Mouse (Mus musculus): ENCODE data around the gene Lhfpl2.

The Lhfpl2 gene

DNA sequence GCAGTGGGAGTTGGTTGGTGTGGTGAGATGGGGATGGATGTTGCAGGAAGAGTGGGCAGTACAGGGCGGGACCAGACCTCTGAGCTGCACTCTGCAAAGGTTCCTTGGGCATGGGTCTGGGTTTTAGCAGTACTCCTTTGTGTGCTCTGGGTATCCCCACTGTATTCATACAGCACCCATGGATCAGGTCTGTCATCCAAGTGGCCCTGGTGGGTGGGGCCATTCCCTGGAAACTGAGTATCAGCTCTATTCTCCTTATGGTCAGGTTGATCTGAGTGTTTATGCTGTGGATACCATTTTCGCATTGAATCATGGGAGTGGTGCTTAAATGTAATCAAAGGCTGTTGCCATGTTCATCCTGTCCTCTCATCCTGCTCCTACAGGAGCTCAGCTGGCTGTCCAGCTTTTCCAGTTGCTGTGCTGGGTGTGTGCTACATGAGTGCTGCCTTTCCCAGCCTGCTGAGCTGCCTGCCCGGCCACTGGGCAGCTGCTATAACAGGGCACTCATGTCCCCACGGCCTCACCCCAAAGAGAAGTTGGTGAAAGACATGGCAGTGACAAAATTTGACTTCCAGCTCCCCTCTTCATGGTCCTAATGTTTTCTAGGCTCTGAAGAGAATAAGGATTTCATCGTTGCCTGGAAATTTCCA lies 9.2 kb downstream of the Lhfpl2 start:
- DNase-seq = no peak

DNA sequence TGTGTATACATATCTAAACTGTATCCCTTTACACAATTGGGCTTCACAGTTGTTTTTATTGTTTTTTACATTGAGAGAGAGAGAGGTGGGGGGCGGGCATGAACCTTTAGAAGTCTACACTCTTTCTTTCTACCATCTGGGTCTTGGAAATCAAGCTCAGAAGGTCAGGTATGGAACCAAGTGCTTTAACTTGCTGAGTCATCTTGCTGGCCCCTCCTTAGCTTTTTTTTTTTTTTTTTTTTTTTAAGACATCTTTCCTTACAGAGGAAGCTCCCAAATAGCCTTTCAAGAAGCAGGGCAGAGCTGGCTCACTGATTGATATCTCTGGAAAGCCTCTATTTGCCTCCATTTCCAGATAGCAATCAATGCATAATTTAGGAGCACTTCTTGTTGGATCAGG lies 10.7 kb downstream of the Lhfpl2 start:
- DNase-seq = no peak

DNA sequence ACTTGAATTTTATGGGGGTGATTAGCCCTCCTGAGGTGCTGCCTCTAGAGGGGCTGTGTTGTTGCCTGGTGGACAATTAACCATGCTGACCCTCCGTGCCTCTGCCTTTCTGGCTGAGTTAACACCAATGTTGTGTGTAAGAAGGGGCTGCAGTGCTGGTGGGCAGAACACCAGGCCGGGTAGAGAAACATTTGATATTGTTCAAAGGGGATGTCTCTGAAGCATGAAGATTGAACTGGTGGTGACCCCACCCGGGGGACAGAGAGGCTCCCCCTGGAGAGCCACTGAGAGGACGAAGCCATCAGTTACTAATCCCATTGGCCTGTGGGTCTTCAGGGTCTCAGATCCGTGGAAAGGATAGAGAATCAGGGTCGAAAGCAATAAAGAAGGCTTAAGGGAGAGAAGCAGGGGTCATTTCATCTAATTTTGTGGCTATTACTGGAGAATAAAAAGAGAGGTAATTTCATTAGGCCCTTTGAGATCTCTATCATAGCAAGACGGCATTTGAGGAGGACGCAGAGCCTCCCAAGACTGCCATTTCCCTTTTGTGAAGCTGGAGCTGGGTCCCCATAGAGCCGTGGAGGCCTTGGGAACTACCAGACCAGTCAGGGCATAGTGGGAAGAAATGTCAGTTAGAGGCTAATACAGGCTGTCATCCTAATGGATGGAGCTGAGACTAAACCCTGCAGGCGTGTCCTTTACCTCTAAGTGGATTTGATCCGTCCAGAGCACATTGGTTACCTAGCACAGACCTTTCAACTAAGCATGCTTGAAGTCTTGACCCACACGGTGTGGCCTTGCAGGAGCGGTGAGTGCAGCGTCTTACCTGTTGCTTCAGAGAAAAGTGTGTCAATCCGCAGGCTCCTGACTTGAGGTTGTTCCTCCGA lies 12.1 kb downstream of the Lhfpl2 start:
- DNase-seq = no peak

GRCm38 (mm10) chr13:94070308-94070619 lies 12.7 kb downstream of the Lhfpl2 start:
- DNase-seq = no peak

GRCm38 (mm10) chr13:94070927-94071326 lies 13.3 kb downstream of the Lhfpl2 start:
- no peak for DNase-seq

DNA sequence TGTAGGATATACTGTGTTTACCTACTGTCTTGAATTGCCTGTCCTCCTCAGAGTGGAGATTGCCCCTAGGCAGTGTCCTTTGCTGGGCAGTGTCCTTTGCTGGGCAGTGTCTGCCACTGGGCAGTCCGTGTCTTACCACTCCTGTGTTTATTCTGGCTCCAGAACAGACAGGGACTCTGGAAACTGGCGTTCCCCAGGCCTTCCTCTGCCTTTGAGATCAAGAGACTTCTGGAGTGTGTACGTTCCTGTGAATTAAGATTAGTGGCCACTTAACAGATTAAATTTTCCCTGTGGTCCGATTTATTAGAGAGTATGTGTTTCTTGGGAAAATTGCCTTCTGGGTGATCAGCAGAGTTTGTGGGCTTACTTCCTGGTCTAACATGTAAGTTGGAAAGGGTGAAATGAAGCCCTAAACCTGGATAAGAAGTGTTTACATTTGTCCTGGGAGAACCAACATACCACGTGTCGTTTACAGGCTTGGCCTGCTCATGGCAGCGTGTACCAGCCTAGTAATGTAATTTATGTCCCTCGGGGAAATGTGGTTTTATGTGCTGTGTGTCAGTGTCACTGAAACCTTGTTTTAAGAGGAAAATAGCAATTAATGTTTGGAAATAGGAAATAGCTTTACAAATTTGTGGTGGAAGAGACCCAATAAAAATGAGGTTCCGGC lies 15.6 kb downstream of the Lhfpl2 start:
- no peak for DNase-seq

- DNase-seq = no peak
Observed at GRCm38 (mm10) chr13:94073716-94074115, 16.1 kb downstream of the Lhfpl2 start.

GRCm38 (mm10) chr13:94075181-94075580 lies 17.6 kb downstream of the Lhfpl2 start:
- DNase-seq = no peak

GRCm38 (mm10) chr13:94077136-94078018 lies 19.8 kb downstream of the Lhfpl2 start:
- DNase-seq = no peak

DNA sequence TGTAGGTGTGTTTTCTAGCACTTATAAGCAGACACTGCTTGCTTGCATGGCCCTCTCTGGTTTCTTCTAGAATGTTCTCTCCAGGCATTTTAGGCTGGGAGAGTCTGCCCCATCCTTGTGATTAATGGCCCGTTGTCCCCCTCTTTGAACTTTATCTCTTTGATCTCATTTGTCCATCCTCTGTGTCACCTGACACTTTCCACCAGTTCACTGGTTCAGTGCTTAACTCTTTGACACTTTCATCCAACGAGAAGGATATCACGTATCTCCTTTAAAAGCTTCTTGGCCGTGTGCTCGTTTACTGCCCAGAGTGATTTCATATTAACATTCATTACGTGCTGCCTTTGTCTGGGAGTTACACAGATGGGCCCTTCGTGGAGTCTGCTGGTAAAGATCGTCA lies 25.6 kb downstream of the Lhfpl2 start:
- no peak for DNase-seq

DNA sequence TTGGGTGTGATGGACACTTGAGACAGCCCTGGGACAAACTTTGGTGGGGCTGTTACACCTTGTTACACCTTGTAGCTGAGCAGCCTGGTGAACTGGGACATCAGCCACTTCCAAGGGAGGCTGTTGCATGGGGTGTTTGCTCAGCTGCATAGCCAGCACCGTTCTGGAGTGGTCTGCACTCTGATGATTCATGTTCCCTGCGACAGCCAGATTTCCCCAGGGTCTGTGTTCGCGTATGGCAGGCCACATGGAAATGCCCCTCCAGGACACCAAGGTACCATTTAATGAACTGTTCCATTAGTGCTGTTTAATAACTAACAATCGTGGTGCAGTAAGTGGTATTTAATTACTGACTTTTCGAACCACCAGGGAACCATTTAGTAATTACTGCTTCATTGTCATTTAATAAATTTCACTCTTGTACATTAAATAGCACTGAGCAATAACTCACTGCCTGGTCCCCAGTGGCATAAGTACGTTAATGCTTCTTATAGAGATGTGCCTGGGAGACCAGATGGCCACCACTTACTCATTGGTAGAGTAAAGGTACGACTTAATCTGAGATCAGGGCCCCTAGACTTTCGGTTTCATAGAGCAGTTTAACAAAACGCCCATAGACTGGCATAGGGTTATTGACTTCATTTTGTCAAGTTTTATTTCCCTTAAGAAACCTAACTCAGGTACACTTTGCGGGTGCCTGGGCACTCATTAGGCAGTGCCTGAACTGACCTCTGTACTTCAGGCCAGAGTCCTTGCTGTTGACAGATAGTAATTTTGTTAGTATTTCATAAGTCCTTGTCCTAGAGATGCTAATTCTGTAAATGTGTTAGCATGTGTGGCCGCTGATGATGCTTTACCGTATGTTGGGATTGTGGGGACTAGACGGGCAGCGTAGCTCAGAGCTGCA lies 26.9 kb downstream of the Lhfpl2 start:
- peak in 1 of 2 experiments; percentile 25 for DNase-seq

- no peak for DNase-seq
Observed at GRCm38 (mm10) chr13:94086090-94086808, 28.7 kb downstream of the Lhfpl2 start.

GRCm38 (mm10) chr13:94087061-94087460 lies 29.5 kb downstream of the Lhfpl2 start:
- no peak for DNase-seq

DNA sequence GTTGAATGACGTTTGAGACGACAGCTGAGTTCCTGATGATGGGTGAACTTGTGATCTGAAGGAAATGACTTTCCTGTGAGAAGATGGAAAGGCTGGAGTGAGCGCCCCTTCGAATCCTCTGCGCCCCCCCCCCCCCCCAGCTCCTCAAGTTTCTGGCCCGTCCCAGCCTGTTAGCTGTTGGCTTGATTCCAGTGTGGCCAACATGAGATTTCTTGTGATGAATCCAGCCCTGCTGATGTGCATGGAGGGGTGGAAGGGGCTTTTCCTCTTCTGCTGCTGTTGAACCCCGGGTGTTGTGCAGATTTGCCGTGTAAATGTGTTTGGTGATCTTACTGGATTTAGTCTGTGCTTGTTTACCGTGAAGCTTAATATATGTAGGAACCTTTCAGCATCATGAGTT lies 31.2 kb downstream of the Lhfpl2 start:
- no peak for DNase-seq

GRCm38 (mm10) chr13:94089286-94089685 lies 31.7 kb downstream of the Lhfpl2 start:
- no peak for DNase-seq

DNA sequence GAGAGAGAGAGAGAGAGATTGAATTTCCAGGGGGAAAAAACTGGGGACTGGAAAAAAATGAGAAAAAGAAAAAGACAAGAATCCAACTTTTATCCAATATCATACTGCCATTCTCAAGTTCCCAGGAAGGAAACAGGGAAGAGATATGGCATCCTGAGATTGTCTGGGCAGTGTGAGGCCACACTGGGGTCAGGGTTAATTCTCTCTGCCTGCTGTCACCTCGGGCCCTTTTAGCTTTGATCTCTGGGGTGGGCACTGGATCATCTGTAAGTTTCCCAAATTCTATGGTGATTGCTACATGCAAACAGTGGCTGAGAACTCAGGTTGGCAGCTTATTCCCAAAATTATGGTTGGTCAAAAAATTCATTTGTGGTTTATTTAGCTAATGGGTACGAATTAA lies 33.8 kb downstream of the Lhfpl2 start:
- no peak for DNase-seq

DNA sequence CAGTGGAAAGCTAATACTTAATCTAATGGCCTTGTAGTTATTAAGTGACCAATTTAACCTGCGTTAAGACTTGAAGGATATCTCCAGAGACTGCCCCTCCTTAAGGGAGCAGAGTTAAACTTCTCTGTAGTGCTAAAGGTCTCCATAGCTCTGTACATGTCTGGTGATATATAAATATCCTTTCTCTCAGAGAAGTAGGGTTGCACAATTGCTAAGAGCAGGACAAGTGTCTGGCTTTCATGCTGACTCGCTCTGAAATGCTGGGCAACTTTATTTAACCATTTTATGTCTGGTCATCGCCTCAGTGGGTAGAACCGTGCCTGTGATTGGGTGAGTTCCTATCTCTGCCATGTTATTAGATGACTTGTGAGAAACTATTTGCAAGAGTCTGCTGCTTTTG lies 36.6 kb downstream of the Lhfpl2 start:
- no peak for DNase-seq

- peak in 1 of 2 experiments; percentile 37 for DNase-seq
Observed at GRCm38 (mm10) chr13:94094625-94095024, 37.0 kb downstream of the Lhfpl2 start.

DNA sequence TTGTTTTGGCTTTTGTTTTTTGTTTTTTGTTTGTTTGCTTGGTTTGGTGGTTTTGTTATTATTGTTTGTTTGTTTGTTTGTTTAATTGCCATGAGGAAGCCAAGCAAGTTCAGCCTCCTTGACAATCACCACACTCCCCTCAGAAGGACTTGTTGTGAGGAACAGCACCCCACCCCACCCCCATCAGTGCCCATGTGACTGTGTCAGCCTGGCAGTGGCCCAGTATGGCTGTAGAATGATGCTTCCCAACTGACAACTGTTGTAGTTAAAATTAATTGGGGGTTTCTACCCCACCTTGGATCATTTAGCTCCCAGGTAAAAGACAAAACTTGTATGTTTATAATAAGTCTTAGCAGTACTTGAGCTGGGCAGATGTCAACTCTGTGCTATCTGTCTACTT lies 37.6 kb downstream of the Lhfpl2 start:
- no peak for DNase-seq

GRCm38 (mm10) chr13:94097667-94098066 lies 40.1 kb downstream of the Lhfpl2 start:
- DNase-seq = no peak

All from kidney, adult 8-10 months (tissue).